Mouse (Mus musculus) limb, embryonic 10.5 days (tissue): ENCODE measurements around the gene Bnip2. TPM values are rescaled to one million over a fixed set of nuclear protein-coding genes. Genes with fewer than 3 reads are reported as not detected.

Source experiments
- DNase-seq: peaks from one replicate; pipeline ENCODE4 v3.0.0-alpha.2; 2017; ENCODE audit warnings: low spot score
- H3K27ac ChIP-seq: fragments of 300-500 bp; sonication (generic); 2 replicates; pipeline ENCODE4 v1.5.1; 2016; ENCODE audit warnings: mild to moderate bottlenecking
- H3K27me3 ChIP-seq: fragments of 300-500 bp; sonication (generic); 2 replicates; pipeline ENCODE4 v1.6.1; 2016; ENCODE audit warnings: low read depth, mild to moderate bottlenecking; ENCODE audit not compliant: poor library complexity, severe bottlenecking
- H3K36me3 ChIP-seq: fragments of 300-500 bp; sonication (generic); 2 replicates; pipeline ENCODE4 v1.6.1; 2016; ENCODE audit warnings: mild to moderate bottlenecking, moderate library complexity
- H3K4me1 ChIP-seq: fragments of 300-500 bp; sonication (generic); 2 replicates; pipeline ENCODE4 v1.6.1; 2016
- H3K4me3 ChIP-seq: fragments of 300-500 bp; sonication (generic); 2 replicates; pipeline ENCODE4 v1.5.1; 2016; ENCODE audit warnings: mild to moderate bottlenecking, moderate library complexity
- H3K9me3 ChIP-seq: fragments of 300-500 bp; sonication (generic); replicated peaks from 2 replicates; pipeline ENCODE4 v1.6.1; 2016; ENCODE audit warnings: mild to moderate bottlenecking
- WGBS: fragments of 180-500 bp; shearing (Covaris S2); methylation state at CpG from one replicate; pipeline ENCODE4 v1.1.7; 2016; 5-methylcytosine and 5-hydroxymethylcytosine counted together
- polyA plus RNA-seq: library from polyadenylated mRNA; unstranded; fragments of >200 nt; fragmentation: Nextera tagmentation; extraction: Ambion mirVana; gene quantifications from 2 replicates; pipeline ENCODE4 v1.2.1, GENCODE M21; 2016

Gene Bnip2
- polyA plus RNA-seq = 96.3 and 109 TPM in 2 replicates

DNA sequence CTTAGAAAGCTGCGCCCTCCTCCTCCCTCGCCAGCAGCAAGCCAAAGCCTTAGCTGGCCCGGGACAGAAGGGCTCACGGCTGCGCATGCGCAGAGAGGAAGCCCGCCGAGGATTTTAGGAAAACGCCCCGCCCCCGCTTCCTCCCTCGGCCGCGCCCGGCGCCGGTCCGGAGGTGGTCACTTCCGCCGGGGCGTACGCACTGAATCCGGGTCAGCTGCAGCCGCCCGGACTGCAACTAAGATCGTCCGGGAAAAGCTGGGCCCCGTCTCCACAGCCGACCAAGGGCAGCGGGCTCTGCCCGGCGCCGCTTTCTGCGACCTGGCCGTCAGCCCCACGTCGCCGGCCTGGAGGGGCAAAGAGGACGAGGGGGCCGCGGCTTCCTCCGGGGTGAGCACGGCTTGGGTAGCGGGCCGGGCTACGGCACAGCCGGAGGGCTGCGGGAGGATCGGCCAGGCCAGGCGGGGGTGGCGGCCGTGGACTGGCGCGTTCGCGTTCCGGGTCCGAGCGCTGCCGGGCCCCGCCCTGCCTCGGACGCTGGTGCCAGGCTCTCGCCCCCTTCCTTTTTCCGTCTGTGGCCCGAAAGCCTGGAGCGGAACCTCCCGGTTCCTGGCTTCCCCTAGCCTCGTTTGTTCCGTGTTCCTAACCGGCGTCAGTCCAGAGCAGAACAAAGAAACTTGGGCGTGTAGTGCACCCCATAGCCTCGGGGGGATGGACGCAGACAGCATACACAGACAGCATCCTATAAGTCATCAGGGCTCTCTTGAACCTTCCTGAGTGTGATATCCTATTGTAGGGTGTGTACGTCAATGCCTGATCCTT lies at the start of gene Bnip2:
TSS of gene Bnip2 (plus strand) at position 164 of the 819 bp plus-strand sequence.
- DNase-seq = peak; percentile 97

DNA sequence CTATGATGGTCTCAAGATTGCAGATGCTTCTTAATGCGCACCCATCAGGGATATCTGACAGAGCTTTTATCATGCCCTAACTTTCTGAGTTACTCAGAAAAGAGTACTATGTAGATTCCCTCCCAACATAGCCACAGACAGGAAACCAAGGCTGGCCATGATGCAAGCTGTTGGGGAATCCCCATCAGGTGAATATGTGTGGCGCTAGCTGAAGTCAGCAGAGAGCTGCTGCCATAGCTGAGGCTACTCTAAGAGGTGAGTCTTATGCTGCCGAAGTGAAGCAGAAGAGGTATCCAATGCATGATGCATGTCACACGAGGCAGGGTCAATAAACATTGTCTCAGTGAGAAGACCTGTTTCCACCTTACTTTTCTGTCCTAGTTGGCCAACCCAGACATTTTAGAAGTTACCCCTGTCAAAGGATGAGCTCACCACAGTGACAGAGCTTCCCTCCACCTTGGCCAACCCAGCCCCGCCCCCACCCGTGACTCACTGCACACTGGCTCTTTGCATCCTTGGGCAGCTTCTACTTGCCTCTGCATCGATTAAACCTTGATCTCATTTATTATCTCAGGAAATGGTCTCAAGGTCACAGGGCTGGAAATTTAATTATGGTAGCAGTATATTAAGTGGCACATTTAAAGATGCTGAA lies 48.3 kb upstream of the Bnip2 start:
- H3K36me3 ChIP-seq = no peaks in the 10 kb centered on the region
- no peaks in the 10 kb centered on the region for H3K9me3 ChIP-seq
- peaks cover 31% of the 10 kb centered on the region; the same call in 1 of the 2 replicates for H3K27me3 ChIP-seq
- no peak for DNase-seq
- no peak overlapping the region for H3K4me3 ChIP-seq
- H3K27ac ChIP-seq = no peak overlapping the region
- H3K4me1 ChIP-seq = peaks cover 6% of the 10 kb centered on the region; the same call in 1 of the 2 replicates
- WGBS = 81% methylated on average over 7 of the region's 7 CpGs

More for the DNA sequence above, at the start of gene Bnip2:
- Histone ChIP-seq H3K4me3 (peak within 1 kb of the TSS; percentile 93), H3K27ac (peak within 1 kb of the TSS; percentile 98), H3K27me3 (no peaks in the 10 kb centered on the region), H3K4me1 (peaks cover 10% of the 10 kb centered on the region), H3K36me3 (peaks cover 29% of the 10 kb centered on the region), H3K9me3 (no peaks in the 10 kb centered on the region)
- WGBS = under 1% methylated on average over 76 of the region's 76 CpGs

DNA sequence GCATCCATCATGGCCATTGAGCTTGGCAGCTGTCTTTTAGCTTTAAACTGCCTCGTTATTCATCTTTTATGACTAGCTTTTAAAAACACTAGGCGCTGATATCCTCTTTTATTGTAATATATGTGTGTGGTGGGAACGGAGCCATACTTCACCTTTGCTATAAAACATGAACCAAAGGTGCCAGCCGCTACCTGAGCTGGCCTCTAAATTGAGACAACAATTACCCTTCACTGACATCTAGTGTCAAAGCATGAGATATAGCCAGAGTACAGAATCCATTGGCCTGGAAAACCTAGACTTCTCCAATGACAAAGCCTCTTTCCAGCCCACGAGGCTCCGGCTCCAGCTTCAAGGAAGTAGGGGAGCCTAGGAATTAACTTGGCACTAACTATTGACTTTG lies 47.7 kb upstream of the Bnip2 start:
- H3K27me3 ChIP-seq = peaks cover 30% of the 10 kb centered on the region; the same call in 1 of the 2 replicates
- no peak for DNase-seq
- H3K4me1 ChIP-seq = peaks cover 6% of the 10 kb centered on the region; the same call in 1 of the 2 replicates
- H3K36me3 ChIP-seq = no peaks in the 10 kb centered on the region
- no peak overlapping the region for H3K27ac ChIP-seq
- WGBS = 66% methylated on average over 6 of the region's 6 CpGs
- no peak overlapping the region for H3K4me3 ChIP-seq
- H3K9me3 ChIP-seq = no peaks in the 10 kb centered on the region

DNA sequence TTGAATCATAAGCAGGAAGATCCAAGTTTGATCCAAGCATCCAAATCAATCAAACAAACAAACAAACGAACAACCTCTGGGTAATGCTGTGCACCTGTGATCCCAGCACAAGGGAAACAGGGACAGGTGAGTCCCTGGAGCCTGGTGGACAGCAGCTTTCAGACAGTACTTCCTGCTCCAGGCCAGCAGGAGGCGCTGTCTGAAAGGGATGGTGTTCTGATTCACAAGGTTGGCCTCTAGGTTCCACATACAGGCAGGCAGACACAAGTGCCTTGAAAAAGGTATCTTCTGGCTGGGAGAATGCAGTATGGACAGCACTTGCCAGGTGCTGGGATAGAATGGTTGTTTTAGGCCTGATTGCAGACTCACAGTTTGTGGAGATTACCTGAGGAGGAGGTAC lies 40.3 kb upstream of the Bnip2 start:
- no peaks in the 10 kb centered on the region for H3K36me3 ChIP-seq
- peaks cover under 1% of the 10 kb centered on the region; the same call in 1 of the 2 replicates for H3K27me3 ChIP-seq
- no peaks in the 10 kb centered on the region for H3K4me1 ChIP-seq
- H3K9me3 ChIP-seq = no peaks in the 10 kb centered on the region
- peak; percentile 61 for DNase-seq
- H3K4me3 ChIP-seq = no peak overlapping the region
- no peak overlapping the region for H3K27ac ChIP-seq
- WGBS = 9% methylated on average over 2 of the region's 2 CpGs

DNA sequence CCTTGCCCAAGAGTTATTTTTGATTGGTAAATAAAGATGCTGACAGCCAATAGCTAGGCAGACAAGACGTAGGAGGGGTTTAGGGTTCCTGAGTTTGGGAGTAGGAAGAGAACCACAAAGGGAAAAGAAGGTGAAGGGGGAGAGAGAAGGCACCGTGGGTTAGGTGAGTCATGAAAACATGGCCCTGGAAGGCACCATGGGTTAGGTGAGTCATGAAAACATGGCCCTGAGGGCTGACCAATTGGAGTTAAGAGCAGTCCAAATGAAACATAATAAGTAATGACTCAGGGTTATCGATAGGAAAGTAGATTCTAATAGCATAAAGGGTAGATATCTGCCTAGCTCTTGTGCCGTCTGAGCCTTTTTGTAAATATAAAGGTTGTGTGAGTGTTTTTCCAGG lies 39.6 kb upstream of the Bnip2 start:
- Histone ChIP-seq H3K27me3 (no peaks in the 10 kb centered on the region; the same call in 1 of the 2 replicates), H3K4me1 (no peaks in the 10 kb centered on the region), H3K4me3 (no peak overlapping the region), H3K27ac (no peak overlapping the region), H3K9me3 (no peaks in the 10 kb centered on the region), H3K36me3 (no peaks in the 10 kb centered on the region)
- DNase-seq = no peak
- WGBS = 94% methylated on average over 4 of the region's 4 CpGs

DNA sequence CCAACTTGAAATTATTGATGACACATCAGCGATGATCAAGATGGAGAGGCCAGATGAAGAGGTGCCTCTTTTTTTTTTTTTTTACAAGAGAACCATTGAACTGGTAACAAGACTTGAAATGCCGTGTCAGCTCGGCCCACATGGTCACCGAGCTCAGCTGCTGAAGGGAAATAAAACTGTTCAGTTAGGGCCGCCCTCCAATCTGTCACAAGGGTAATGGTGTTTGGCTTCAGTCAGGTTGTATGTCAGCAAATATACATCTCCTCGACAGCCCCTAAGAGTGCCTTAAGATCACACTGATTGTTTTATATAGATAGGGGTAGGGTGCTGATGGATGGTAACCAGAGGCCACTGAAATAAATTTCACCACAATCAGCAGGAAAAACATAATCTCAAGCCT lies 28.3 kb upstream of the Bnip2 start:
- Histone ChIP-seq H3K27ac (no peak overlapping the region), H3K27me3 (no peaks in the 10 kb centered on the region), H3K36me3 (no peaks in the 10 kb centered on the region), H3K9me3 (no peaks in the 10 kb centered on the region), H3K4me1 (no peaks in the 10 kb centered on the region), H3K4me3 (no peak overlapping the region)
- no peak for DNase-seq
- WGBS = 63% methylated on average over 6 of the region's 6 CpGs

DNA sequence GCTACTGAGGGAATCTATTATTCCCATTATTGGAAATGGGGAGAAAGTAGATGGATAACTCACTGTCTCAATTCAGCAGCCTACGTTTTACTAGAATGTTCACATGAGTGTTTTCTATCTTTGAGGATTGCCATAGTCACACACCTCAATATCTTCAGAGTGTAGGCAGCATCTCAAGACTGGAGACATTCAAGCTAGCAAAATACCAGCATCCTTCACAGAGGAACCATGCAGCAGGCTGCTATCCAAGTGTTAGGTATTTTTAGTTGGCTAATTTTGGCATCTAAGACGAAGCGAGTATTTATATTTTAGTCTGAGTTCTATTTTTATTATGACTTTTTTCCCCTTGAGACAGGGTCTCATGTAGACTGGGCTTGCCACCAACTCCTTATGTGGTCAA lies 24.9 kb upstream of the Bnip2 start:
- Histone ChIP-seq H3K36me3 (no peaks in the 10 kb centered on the region), H3K27me3 (no peaks in the 10 kb centered on the region), H3K27ac (no peak overlapping the region), H3K4me1 (no peaks in the 10 kb centered on the region), H3K9me3 (no peaks in the 10 kb centered on the region), H3K4me3 (no peak overlapping the region)
- no peak for DNase-seq
- WGBS = 92% methylated on average over 3 of the region's 3 CpGs

DNA sequence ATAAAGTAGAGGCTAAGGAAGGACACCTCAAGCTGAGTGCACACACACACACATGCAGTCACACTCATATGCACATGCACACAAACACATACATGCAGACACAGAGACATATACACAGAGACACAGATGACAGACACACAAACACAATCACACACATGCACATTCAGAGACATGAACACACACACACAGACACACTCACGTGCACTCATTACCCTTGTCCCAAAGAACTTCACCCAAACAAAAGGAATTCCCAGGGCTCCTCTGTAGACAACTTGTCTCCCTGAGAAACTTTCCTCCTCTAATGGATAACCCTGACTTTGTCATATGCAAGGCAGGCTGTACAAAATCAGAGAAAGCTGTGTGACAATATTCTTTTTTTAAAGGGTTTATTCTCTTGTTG lies 3.7 kb upstream of the Bnip2 start:
- no peak for DNase-seq
- Histone ChIP-seq H3K4me1 (peaks cover 5% of the 10 kb centered on the region), H3K4me3 (no peak overlapping the region), H3K9me3 (no peaks in the 10 kb centered on the region), H3K27ac (no peak overlapping the region), H3K27me3 (no peaks in the 10 kb centered on the region), H3K36me3 (no peaks in the 10 kb centered on the region)
- WGBS = 74% methylated on average over 1 of the region's 1 CpGs

DNA sequence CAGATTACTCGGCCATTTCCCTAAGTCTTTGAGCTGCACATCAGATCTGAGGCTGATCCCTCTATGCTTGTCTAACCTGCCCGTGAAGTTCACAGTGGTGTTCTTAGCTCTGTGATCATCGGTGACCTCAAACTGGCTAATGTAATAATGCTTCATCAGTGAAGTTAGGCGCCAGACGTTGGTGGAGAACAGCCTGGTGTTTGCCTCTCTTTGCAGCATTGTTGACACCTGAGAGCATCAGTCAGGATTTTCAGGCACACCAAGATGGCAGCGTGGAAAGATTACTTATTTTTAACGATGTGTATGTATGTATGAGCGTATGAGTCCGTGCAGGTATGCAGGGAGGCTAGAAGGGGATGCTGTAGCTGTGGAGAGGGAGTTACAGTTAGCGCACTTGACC lies 3.2 kb upstream of the Bnip2 start:
- no peak for DNase-seq
- WGBS = 81% methylated on average over 10 of the region's 10 CpGs
- H3K4me1 ChIP-seq = peaks cover 10% of the 10 kb centered on the region
- H3K4me3 ChIP-seq = no peak overlapping the region
- no peaks in the 10 kb centered on the region for H3K27me3 ChIP-seq
- H3K9me3 ChIP-seq = no peaks in the 10 kb centered on the region
- peaks cover 4% of the 10 kb centered on the region for H3K36me3 ChIP-seq
- no peak overlapping the region for H3K27ac ChIP-seq

DNA sequence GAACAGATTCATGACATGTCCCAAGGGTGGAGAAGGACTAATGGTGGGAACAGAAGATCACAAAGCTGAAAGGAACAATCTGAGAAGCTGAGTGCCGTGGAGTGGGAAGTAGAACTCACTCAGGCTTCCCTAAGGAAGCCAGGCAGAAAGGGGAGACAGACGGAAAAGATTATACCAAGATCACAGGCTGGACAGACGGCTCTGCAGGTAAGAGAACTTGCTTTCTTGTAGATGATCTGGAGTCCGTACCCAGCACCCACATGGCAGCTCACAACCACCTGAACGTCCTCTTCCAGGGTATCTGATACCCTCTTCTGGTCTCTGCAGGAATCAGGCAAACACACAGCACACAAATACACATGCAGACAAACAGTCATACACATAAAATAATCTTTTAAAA lies 2.7 kb upstream of the Bnip2 start:
- DNase-seq = no peak
- H3K4me1 ChIP-seq = peaks cover 10% of the 10 kb centered on the region
- WGBS = 89% methylated on average over 5 of the region's 5 CpGs
- no peaks in the 10 kb centered on the region for H3K27me3 ChIP-seq
- H3K4me3 ChIP-seq = no peak overlapping the region
- no peak overlapping the region for H3K27ac ChIP-seq
- H3K36me3 ChIP-seq = peaks cover 9% of the 10 kb centered on the region
- no peaks in the 10 kb centered on the region for H3K9me3 ChIP-seq

DNA sequence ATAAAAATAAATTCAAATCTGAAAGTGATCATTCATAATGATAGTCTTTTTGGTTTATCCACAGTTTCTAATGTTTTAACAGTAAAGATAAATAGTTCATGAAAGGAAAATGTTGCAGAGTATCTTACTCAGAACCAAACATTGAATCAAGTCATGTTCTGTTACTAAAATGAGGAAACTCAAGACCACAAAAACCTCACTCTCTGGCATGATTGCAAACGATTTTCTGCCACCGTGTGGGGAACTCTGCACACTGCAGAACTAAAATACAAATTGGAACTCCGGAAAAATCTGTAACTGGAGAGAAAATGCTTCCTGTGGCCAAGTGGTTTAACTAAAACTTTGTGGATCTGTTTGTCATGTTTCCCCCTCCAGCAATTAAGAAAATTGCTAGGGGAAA lies 1.7 kb upstream of the Bnip2 start:
- Histone ChIP-seq H3K27ac (no peak overlapping the region), H3K4me1 (peaks cover 10% of the 10 kb centered on the region), H3K4me3 (no peak overlapping the region), H3K36me3 (peaks cover 19% of the 10 kb centered on the region), H3K9me3 (no peaks in the 10 kb centered on the region), H3K27me3 (no peaks in the 10 kb centered on the region)
- 2% methylated on average over 3 of the region's 3 CpGs for WGBS
- DNase-seq = peak; percentile 61

DNA sequence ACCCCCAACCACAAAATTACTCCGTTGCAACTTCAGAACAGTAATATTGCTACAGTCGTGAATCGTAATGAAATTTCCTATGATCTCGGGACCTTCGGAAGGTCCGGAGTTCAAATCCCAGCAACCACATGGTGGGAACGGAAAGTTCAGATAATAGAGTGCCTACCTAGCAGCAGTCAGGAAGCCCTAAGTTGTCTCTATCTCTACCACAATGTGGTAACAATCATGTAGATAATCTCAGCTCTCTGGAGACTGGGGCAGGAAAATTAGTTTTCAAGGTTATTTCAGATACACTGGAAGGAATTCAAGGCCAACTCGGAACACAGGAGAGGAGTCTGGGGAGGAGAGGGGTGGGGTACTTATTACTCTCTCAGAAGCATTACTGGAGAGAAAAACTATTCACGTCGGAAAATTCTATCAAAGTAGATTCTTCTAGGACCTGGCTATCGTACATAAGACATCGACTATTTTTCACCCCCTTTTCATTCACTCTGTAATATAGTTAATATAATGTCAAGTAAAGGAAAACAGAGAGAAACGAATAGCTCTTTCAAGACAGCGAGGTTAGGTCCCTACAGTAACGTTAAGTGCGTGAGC lies 462 bp upstream of the Bnip2 start:
- peaks cover 10% of the 10 kb centered on the region for H3K4me1 ChIP-seq
- peak overlapping the region; percentile 98 for H3K27ac ChIP-seq
- H3K9me3 ChIP-seq = no peaks in the 10 kb centered on the region
- H3K36me3 ChIP-seq = peaks cover 25% of the 10 kb centered on the region
- 43% methylated on average over 16 of the region's 16 CpGs for WGBS
- H3K27me3 ChIP-seq = no peaks in the 10 kb centered on the region
- peak overlapping the region; percentile 93 for H3K4me3 ChIP-seq
- DNase-seq = no peak

DNA sequence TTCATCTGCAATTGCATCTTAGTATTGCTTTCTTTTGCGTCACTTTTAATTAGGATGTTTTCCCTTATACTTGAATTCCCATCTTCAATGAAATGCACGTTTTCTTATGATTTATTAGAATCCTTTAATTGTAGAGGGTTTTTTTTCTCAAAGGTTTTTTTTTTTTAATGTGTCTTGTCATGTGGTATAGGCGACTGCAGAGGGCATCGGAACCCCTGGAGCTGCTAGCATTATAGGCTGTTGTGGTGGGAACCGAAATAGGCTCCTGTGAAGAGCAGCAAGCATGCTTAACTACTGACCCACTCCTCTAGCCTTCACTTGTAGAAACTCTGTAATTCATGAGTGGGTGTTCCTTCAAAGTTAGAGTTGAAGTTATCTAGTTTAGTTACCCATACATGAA lies 1.1 kb downstream of the Bnip2 start:
- Histone ChIP-seq H3K9me3 (no peaks in the 10 kb centered on the region), H3K4me1 (peaks cover 10% of the 10 kb centered on the region), H3K27me3 (no peaks in the 10 kb centered on the region), H3K27ac (peak overlapping the region; percentile 98), H3K36me3 (peaks cover 37% of the 10 kb centered on the region), H3K4me3 (peak overlapping the region; percentile 93)
- no peak for DNase-seq
- 27% methylated on average over 5 of the region's 5 CpGs for WGBS
